Mouse (Mus musculus) kidney, adult 2 months (tissue): ENCODE data around the gene Igsf8. TPM values are rescaled to one million over a fixed set of nuclear protein-coding genes. Genes with fewer than 3 reads are reported as not detected.

Source experiments
- DNase-seq: peaks from one replicate; pipeline ENCODE4 v3.0.0; 2021
- H3K27ac ChIP-seq: fragments of 200-500 bp; 2 replicates; pipeline ENCODE4 v1.5.1; 2012; ENCODE audit warnings: low read depth, low read length, control low read depth, inconsistent platforms; ENCODE audit not compliant: insufficient read depth
- H3K27me3 ChIP-seq: fragments of 200-500 bp; replicated peaks from 2 replicates; pipeline ENCODE4 v1.6.1; 2012; ENCODE audit warnings: mild to moderate bottlenecking, moderate library complexity, low read length, inconsistent platforms; ENCODE audit not compliant: control insufficient read depth, insufficient read depth
- H3K36me3 ChIP-seq: fragments of 200-500 bp; 2 replicates; pipeline ENCODE4 v1.6.1; 2012; ENCODE audit warnings: mild to moderate bottlenecking, moderate library complexity, low read length, inconsistent platforms; ENCODE audit not compliant: control insufficient read depth, insufficient read depth
- H3K4me1 ChIP-seq: fragments of 200-500 bp; 2 replicates; pipeline ENCODE4 v1.6.1; 2011; ENCODE audit warnings: low read length; ENCODE audit not compliant: control insufficient read depth, insufficient read depth
- H3K4me3 ChIP-seq: fragments of 200-500 bp; 2 replicates; pipeline ENCODE4 v1.5.1; 2011; ENCODE audit warnings: mild to moderate bottlenecking, low read depth, low read length, control low read depth; ENCODE audit not compliant: insufficient read depth
- CTCF ChIP-seq: fragments of 200-500 bp; conservative IDR thresholded peaks from 2 replicates; pipeline ENCODE4 v1.5.1; 2011; ENCODE audit warnings: low read depth, mild to moderate bottlenecking, control low read depth, low read length, moderate library complexity, mixed read lengths; ENCODE audit not compliant: insufficient read depth, insufficient read length
- POLR2A ChIP-seq: fragments of 200-500 bp; IDR thresholded peaks from one replicate; pipeline ENCODE4 v1.6.1; 2011; ENCODE audit warnings: low read depth, low read length, control low read depth
- WGBS: fragments of 180-500 bp; shearing (Covaris S2); methylation state at CpG from one replicate; pipeline ENCODE4 v1.1.7; 2018; 5-methylcytosine and 5-hydroxymethylcytosine counted together
- polyA plus RNA-seq: library from polyadenylated mRNA; depleted of rRNA; stranded (reverse); fragments of >200 nt; gene quantifications from 2 replicates; pipeline ENCODE4 v1.2.3, GENCODE M21; 2012

The Igsf8 gene
- polyA plus RNA-seq, 1 experiment: 54.3 TPM

DNA sequence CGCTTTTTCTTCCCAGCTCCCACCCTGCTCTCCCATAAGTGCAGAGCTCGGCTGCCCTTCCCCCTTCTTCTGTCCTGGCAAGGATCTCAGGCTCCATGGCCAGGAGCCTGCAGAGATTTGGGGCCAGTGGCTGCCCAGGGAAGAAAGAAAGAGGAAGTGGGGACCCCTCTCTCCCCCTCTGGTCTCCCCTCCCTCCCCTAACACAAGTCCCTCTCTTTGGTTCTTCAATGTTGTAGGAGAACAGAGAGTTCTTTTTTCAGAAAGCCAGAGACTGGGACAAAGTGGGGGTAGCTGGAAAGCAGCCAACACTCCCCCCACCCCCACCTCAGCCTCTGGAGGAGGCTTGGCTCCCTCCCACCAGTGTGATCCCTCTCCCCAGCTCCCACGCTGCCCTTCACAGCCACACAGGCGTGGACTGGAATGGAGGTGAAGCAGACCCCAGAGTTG, 34.3 kb downstream of the Igsf8 start:
- H3K4me1 ChIP-seq: no peaks in the 10 kb centered on the region; the same call in 1 of the 2 replicates
- TF ChIP-seq POLR2A (no peak), CTCF (no peak)
- 80% methylated on average over 4 of the region's 4 CpGs for WGBS
- no peak for DNase-seq
- H3K27ac ChIP-seq: no peak overlapping the region
- H3K4me3 ChIP-seq: no peak overlapping the region
- no peaks in the 10 kb centered on the region for H3K27me3 ChIP-seq
- H3K36me3 ChIP-seq: no peaks in the 10 kb centered on the region

- no peak for DNase-seq
- no peak for TF ChIP-seq POLR2A
- no peak for TF ChIP-seq CTCF
- Histone ChIP-seq H3K27me3 (no peaks in the 10 kb centered on the region), H3K36me3 (no peaks in the 10 kb centered on the region), H3K4me3 (no peak overlapping the region), H3K27ac (no peak overlapping the region), H3K4me1 (no peaks in the 10 kb centered on the region; the same call in 1 of the 2 replicates)
- 80% methylated on average over 6 of the region's 6 CpGs for WGBS
Observed at GRCm38 (mm10) chr1:172296816-172297510, 35.5 kb downstream of the Igsf8 start.

DNA sequence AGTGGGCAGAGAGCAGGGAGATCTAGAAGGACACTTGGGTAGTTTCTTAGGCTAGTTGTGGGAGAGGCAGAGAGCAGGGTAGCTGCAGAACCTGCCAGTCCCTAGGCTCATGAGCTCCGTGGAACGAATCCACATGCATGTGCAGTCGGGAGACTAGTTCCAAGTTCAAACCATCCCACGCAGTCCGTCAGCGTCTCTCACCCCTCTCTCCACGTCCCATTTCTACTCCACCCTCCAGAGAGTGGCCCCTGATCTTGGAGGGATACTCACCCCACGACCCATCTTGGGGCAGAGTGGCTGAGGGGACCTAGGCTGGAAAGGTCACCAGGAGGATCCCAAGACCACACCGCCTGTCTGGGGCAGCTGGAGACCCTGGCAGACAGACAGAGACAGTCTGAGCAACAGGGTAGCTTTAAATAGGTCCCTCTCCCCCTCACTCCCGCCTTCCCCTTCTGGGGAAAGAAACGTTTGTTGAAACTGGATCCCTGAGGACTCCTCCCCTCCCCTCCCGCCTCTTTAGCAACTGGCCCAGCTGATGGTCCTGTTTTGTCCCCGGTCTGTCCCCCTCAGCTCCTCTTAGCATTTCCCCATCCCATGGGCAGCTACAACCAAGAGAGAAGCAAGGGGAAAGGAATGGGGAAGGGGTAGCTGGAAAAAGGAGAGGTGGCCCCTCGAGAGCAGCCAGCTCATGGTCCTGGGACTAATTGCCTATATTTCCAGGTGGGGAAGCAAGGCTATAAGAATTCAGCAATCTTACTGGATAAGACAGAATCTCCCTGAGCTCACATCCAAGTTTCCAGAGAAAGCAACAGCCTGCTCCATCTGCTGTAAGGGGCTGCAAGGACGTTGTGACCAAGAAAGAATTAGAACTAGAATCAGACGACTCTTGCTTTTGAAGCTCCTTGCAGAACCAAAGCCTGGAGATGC, 36.4 kb downstream of the Igsf8 start, which contains the start of gene Atp1a2:
TSS of gene Atp1a2 (minus strand) at position 454 of the 927 bp plus-strand sequence.
- Histone ChIP-seq H3K4me3 (peak within 1 kb of the TSS; percentile 30), H3K4me1 (no peaks in the 10 kb centered on the region; the same call in 1 of the 2 replicates), H3K27ac (no peak within 1 kb of the TSS), H3K27me3 (no peaks in the 10 kb centered on the region), H3K36me3 (no peaks in the 10 kb centered on the region)
- DNase-seq: no peak
- no peak for TF ChIP-seq POLR2A
- TF ChIP-seq CTCF: no peak
- WGBS: 29% methylated on average over 16 of the region's 16 CpGs

DNA sequence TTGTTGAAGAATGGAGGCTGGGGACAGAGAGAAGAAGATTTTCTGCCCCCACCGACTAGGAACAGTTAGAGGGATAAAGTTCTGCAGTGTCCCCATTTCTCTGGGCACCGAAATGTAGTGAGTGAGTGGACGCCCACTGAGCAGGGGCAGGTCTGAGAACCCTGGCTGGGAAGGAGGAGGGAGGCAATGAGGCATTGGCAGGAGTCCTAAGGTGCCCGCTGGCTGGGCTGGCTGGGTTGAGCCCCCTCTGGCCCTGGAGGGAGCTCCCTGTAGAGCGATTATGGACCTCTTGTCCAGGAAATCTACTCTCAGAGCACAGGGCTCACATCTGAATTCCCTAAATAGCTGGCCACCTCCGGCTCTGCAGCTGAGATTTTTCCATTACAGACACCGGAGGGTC, 38.1 kb downstream of the Igsf8 start:
- H3K4me3 ChIP-seq: no peak overlapping the region
- TF ChIP-seq CTCF (no peak), POLR2A (no peak)
- no peaks in the 10 kb centered on the region for H3K36me3 ChIP-seq
- H3K27me3 ChIP-seq: no peaks in the 10 kb centered on the region
- H3K27ac ChIP-seq: no peak overlapping the region
- H3K4me1 ChIP-seq: no peaks in the 10 kb centered on the region; the same call in 1 of the 2 replicates
- WGBS: 69% methylated on average over 7 of the region's 7 CpGs
- DNase-seq: no peak

DNA sequence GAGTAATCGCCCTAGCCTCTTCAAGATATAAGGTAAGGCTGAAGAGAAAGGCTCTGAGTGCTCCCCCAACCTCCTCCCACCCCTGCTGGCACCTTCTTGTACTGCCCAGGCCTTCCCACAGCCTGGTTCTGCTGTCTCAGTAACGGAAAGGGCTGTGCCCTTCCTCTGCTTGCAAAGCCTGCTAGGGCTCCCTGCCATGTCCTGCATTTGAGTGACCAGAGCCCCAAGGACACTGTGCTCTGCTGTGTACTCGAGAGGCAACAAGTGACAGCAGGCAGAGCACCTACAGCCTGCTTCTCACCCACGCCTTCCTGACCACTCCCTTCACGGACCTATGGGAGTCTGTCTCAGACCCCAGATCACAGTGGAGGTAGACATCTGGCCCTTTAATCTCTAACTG, 38.8 kb downstream of the Igsf8 start:
- Histone ChIP-seq H3K27me3 (no peaks in the 10 kb centered on the region), H3K27ac (no peak overlapping the region), H3K4me3 (no peak overlapping the region), H3K4me1 (no peaks in the 10 kb centered on the region; the same call in 1 of the 2 replicates), H3K36me3 (no peaks in the 10 kb centered on the region)
- DNase-seq: peak; percentile 39
- WGBS: 69% methylated on average over 5 of the region's 5 CpGs
- TF ChIP-seq CTCF (no peak), POLR2A (no peak)

DNA sequence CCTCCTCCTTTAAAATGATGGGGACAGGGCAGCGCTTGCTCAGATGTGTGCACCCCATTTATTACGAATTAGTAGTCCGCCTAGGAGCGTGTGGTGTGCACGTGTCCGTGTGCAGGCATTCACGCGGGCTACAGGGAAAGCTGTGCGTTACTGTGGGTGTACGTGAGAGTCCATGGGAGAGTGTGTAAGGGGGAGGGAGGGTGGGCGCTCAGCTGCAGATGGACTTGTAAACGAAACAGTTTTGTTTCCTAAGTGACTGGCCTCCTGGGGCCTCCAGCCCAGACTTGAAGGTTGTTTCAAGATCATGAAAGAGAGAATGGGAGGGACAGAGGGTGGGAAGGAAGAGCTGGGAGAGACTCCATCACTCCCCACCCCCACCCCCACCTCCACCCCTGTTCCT, 39.7 kb downstream of the Igsf8 start:
- Histone ChIP-seq H3K27ac (no peak overlapping the region), H3K36me3 (no peaks in the 10 kb centered on the region), H3K27me3 (no peaks in the 10 kb centered on the region), H3K4me3 (no peak overlapping the region), H3K4me1 (no peaks in the 10 kb centered on the region; the same call in 1 of the 2 replicates)
- 74% methylated on average over 12 of the region's 12 CpGs for WGBS
- TF ChIP-seq POLR2A: no peak
- TF ChIP-seq CTCF: no peak
- no peak for DNase-seq

DNA sequence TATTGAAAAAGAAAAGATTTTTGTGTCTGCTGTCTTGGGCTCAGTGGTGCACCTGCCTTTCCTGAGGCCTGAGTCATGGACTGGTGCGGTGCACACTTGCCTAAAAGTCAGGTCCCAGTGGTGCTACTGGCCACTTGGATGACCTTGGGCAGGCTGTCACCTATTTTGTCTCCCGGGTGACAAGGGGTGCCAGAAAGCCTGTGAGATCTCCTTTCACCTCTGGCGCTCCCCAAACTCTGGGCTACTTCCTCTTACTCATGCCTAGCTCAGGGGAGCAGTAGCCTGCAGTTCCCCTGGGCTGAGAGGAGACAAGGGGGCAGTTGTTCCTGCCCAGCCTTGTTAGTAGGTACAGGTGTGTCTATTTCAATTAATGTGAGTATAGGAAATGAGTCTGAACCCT, 40.9 kb downstream of the Igsf8 start:
- no peak for TF ChIP-seq CTCF
- TF ChIP-seq POLR2A: no peak
- no peaks in the 10 kb centered on the region for H3K36me3 ChIP-seq
- no peaks in the 10 kb centered on the region; the same call in 1 of the 2 replicates for H3K4me1 ChIP-seq
- H3K4me3 ChIP-seq: no peak overlapping the region
- 71% methylated on average over 3 of the region's 3 CpGs for WGBS
- DNase-seq: no peak
- H3K27ac ChIP-seq: no peak overlapping the region
- no peaks in the 10 kb centered on the region for H3K27me3 ChIP-seq
